Mouse (Mus musculus): ENCODE results near the gene Tsc22d3. TPM values are rescaled to one million over a fixed set of nuclear protein-coding genes. Genes with fewer than 3 reads are reported as not detected.

Gene Tsc22d3
- polyA plus RNA-seq, 1 experiment from 2014 or later: 94.0 TPM

GRCm38 (mm10) chrX:140572702-140573338, 27.6 kb downstream of the Tsc22d3 start:
- Histone ChIP-seq H3K4me2 (ENCODE audit: low read depth, low read length) (no peak overlapping the region), H3K4me1 (ENCODE audit: control insufficient read depth, insufficient read depth, low read length) (no peaks in the 10 kb centered on the region), H3K9me3 (replicated peaks; ENCODE audit: control insufficient read depth, low read length) (no peaks in the 10 kb centered on the region), H3K27ac (ENCODE audit: low read length) (no peak overlapping the region), H3K9ac (ENCODE audit: low read length) (no peak overlapping the region), H3K27me3 (ENCODE audit: control insufficient read depth, insufficient read depth, low read length) (peaks cover 13% of the 10 kb centered on the region), H3K4me3 (replicated peaks; ENCODE audit: low read length) (no peak overlapping the region), H3K36me3 (ENCODE audit: control insufficient read depth, insufficient read depth, low read length) (no peaks in the 10 kb centered on the region)
- no peak for ATAC-seq (ENCODE audit: insufficient read depth, low FRiP score)
- WGBS: 50% methylated on average over 2 of the region's 2 CpGs

- H3K27ac ChIP-seq (ENCODE audit: low read length): no peak overlapping the region
- H3K4me3 ChIP-seq (replicated peaks; ENCODE audit: low read length): no peak overlapping the region
- H3K36me3 ChIP-seq (ENCODE audit: control insufficient read depth, insufficient read depth, low read length): no peaks in the 10 kb centered on the region
- no peak overlapping the region for H3K9ac ChIP-seq (ENCODE audit: low read length)
- 85% methylated on average over 1 of the region's 1 CpGs for WGBS
- H3K4me1 ChIP-seq (ENCODE audit: control insufficient read depth, insufficient read depth, low read length): no peaks in the 10 kb centered on the region
- H3K9me3 ChIP-seq (replicated peaks; ENCODE audit: control insufficient read depth, low read length): no peaks in the 10 kb centered on the region
- ATAC-seq (ENCODE audit: insufficient read depth, low FRiP score): no peak
- H3K4me2 ChIP-seq (ENCODE audit: low read depth, low read length): no peak overlapping the region
- H3K27me3 ChIP-seq (ENCODE audit: control insufficient read depth, insufficient read depth, low read length): peaks cover 17% of the 10 kb centered on the region; the same call in 1 of the 2 replicates
Observed at GRCm38 (mm10) chrX:140569595-140569994, 30.9 kb downstream of the Tsc22d3 start.

GRCm38 (mm10) chrX:140567711-140568407, 32.6 kb downstream of the Tsc22d3 start:
- ATAC-seq (ENCODE audit: insufficient read depth, low FRiP score): no peak
- Histone ChIP-seq H3K36me3 (ENCODE audit: control insufficient read depth, insufficient read depth, low read length) (no peaks in the 10 kb centered on the region), H3K4me1 (ENCODE audit: control insufficient read depth, insufficient read depth, low read length) (no peaks in the 10 kb centered on the region), H3K27me3 (ENCODE audit: control insufficient read depth, insufficient read depth, low read length) (peaks cover 15% of the 10 kb centered on the region; the same call in 1 of the 2 replicates), H3K9me3 (replicated peaks; ENCODE audit: control insufficient read depth, low read length) (no peaks in the 10 kb centered on the region), H3K4me2 (ENCODE audit: low read depth, low read length) (no peak overlapping the region), H3K4me3 (replicated peaks; ENCODE audit: low read length) (no peak overlapping the region), H3K9ac (ENCODE audit: low read length) (no peak overlapping the region), H3K27ac (ENCODE audit: low read length) (no peak overlapping the region)
- WGBS: 50% methylated on average over 1 of the region's 1 CpGs

GRCm38 (mm10) chrX:140565759-140566158, 34.7 kb downstream of the Tsc22d3 start:
- H3K9ac ChIP-seq (ENCODE audit: low read length): no peak overlapping the region
- H3K27me3 ChIP-seq (ENCODE audit: control insufficient read depth, insufficient read depth, low read length): peaks cover 13% of the 10 kb centered on the region; the same call in 1 of the 2 replicates
- H3K4me1 ChIP-seq (ENCODE audit: control insufficient read depth, insufficient read depth, low read length): no peaks in the 10 kb centered on the region
- 75% methylated on average over 2 of the region's 2 CpGs for WGBS
- no peak overlapping the region for H3K27ac ChIP-seq (ENCODE audit: low read length)
- ATAC-seq (ENCODE audit: insufficient read depth, low FRiP score): no peak
- H3K9me3 ChIP-seq (replicated peaks; ENCODE audit: control insufficient read depth, low read length): no peaks in the 10 kb centered on the region
- H3K4me3 ChIP-seq (replicated peaks; ENCODE audit: low read length): no peak overlapping the region
- no peak overlapping the region for H3K4me2 ChIP-seq (ENCODE audit: low read depth, low read length)
- no peaks in the 10 kb centered on the region for H3K36me3 ChIP-seq (ENCODE audit: control insufficient read depth, insufficient read depth, low read length)

- ATAC-seq (ENCODE audit: insufficient read depth, low FRiP score): no peak
- Histone ChIP-seq H3K4me2 (ENCODE audit: low read depth, low read length) (no peak overlapping the region), H3K27ac (ENCODE audit: low read length) (no peak overlapping the region), H3K36me3 (ENCODE audit: control insufficient read depth, insufficient read depth, low read length) (no peaks in the 10 kb centered on the region), H3K27me3 (ENCODE audit: control insufficient read depth, insufficient read depth, low read length) (peaks cover 13% of the 10 kb centered on the region; the same call in 1 of the 2 replicates), H3K9ac (ENCODE audit: low read length) (no peak overlapping the region), H3K9me3 (replicated peaks; ENCODE audit: control insufficient read depth, low read length) (no peaks in the 10 kb centered on the region), H3K4me1 (ENCODE audit: control insufficient read depth, insufficient read depth, low read length) (no peaks in the 10 kb centered on the region), H3K4me3 (replicated peaks; ENCODE audit: low read length) (no peak overlapping the region)
- 93% methylated on average over 3 of the region's 3 CpGs for WGBS
Observed at GRCm38 (mm10) chrX:140565212-140565611, 35.2 kb downstream of the Tsc22d3 start.

GRCm38 (mm10) chrX:140564777-140565176, 35.7 kb downstream of the Tsc22d3 start:
- H3K9ac ChIP-seq (ENCODE audit: low read length): no peak overlapping the region
- peaks cover 13% of the 10 kb centered on the region; the same call in 1 of the 2 replicates for H3K27me3 ChIP-seq (ENCODE audit: control insufficient read depth, insufficient read depth, low read length)
- H3K9me3 ChIP-seq (replicated peaks; ENCODE audit: control insufficient read depth, low read length): no peaks in the 10 kb centered on the region
- 83% methylated on average over 1 of the region's 1 CpGs for WGBS
- no peak overlapping the region for H3K4me3 ChIP-seq (replicated peaks; ENCODE audit: low read length)
- H3K36me3 ChIP-seq (ENCODE audit: control insufficient read depth, insufficient read depth, low read length): no peaks in the 10 kb centered on the region
- H3K4me2 ChIP-seq (ENCODE audit: low read depth, low read length): no peak overlapping the region
- no peak overlapping the region for H3K27ac ChIP-seq (ENCODE audit: low read length)
- H3K4me1 ChIP-seq (ENCODE audit: control insufficient read depth, insufficient read depth, low read length): no peaks in the 10 kb centered on the region
- ATAC-seq (ENCODE audit: insufficient read depth, low FRiP score): no peak

- Histone ChIP-seq H3K36me3 (ENCODE audit: control insufficient read depth, insufficient read depth, low read length) (no peaks in the 10 kb centered on the region), H3K4me2 (ENCODE audit: low read depth, low read length) (no peak overlapping the region), H3K27ac (ENCODE audit: low read length) (no peak overlapping the region), H3K4me1 (ENCODE audit: control insufficient read depth, insufficient read depth, low read length) (0 out of 2 replicates have a peak, but pooled peaks cover 4% of the 10 kb centered on the region), H3K9ac (ENCODE audit: low read length) (no peak overlapping the region), H3K27me3 (ENCODE audit: control insufficient read depth, insufficient read depth, low read length) (peaks cover 5% of the 10 kb centered on the region; the same call in 1 of the 2 replicates), H3K9me3 (replicated peaks; ENCODE audit: control insufficient read depth, low read length) (no peaks in the 10 kb centered on the region), H3K4me3 (replicated peaks; ENCODE audit: low read length) (no peak overlapping the region)
- ATAC-seq (ENCODE audit: insufficient read depth, low FRiP score): peak; percentile 60; the same call in 1 of the 2 replicates
- 62% methylated on average over 6 of the region's 6 CpGs for WGBS
Observed at GRCm38 (mm10) chrX:140558176-140558844, 42.1 kb downstream of the Tsc22d3 start.

GRCm38 (mm10) chrX:140555965-140556364, 44.5 kb downstream of the Tsc22d3 start:
- Histone ChIP-seq H3K9me3 (replicated peaks; ENCODE audit: control insufficient read depth, low read length) (no peaks in the 10 kb centered on the region), H3K27me3 (ENCODE audit: control insufficient read depth, insufficient read depth, low read length) (peaks cover 8% of the 10 kb centered on the region; the same call in 1 of the 2 replicates), H3K4me1 (ENCODE audit: control insufficient read depth, insufficient read depth, low read length) (0 out of 2 replicates have a peak, but pooled peaks cover 4% of the 10 kb centered on the region), H3K36me3 (ENCODE audit: control insufficient read depth, insufficient read depth, low read length) (no peaks in the 10 kb centered on the region), H3K4me2 (ENCODE audit: low read depth, low read length) (no peak overlapping the region), H3K27ac (ENCODE audit: low read length) (no peak overlapping the region), H3K4me3 (replicated peaks; ENCODE audit: low read length) (no peak overlapping the region), H3K9ac (ENCODE audit: low read length) (no peak overlapping the region)
- ATAC-seq (ENCODE audit: insufficient read depth, low FRiP score): no peak
- 74% methylated on average over 2 of the region's 2 CpGs for WGBS

GRCm38 (mm10) chrX:140555423-140555822, 45.0 kb downstream of the Tsc22d3 start:
- Histone ChIP-seq H3K9me3 (replicated peaks; ENCODE audit: control insufficient read depth, low read length) (no peaks in the 10 kb centered on the region), H3K27ac (ENCODE audit: low read length) (no peak overlapping the region), H3K4me1 (ENCODE audit: control insufficient read depth, insufficient read depth, low read length) (0 out of 2 replicates have a peak, but pooled peaks cover 4% of the 10 kb centered on the region), H3K9ac (ENCODE audit: low read length) (no peak overlapping the region), H3K27me3 (ENCODE audit: control insufficient read depth, insufficient read depth, low read length) (peaks cover 8% of the 10 kb centered on the region; the same call in 1 of the 2 replicates), H3K4me2 (ENCODE audit: low read depth, low read length) (no peak overlapping the region), H3K4me3 (replicated peaks; ENCODE audit: low read length) (no peak overlapping the region), H3K36me3 (ENCODE audit: control insufficient read depth, insufficient read depth, low read length) (no peaks in the 10 kb centered on the region)
- no peak for ATAC-seq (ENCODE audit: insufficient read depth, low FRiP score)
- WGBS: 60% methylated on average over 3 of the region's 3 CpGs

Measured in stomach, embryonic 16.5 days (tissue).